Mouse (Mus musculus) limb, embryonic 10.5 days (tissue): ENCODE measurements around the gene Capg. TPM values are rescaled to one million over a fixed set of nuclear protein-coding genes. Genes with fewer than 3 reads are reported as not detected.

ENCODE experiments used
- DNase-seq: peaks from one replicate; pipeline ENCODE4 v3.0.0-alpha.2; 2017; ENCODE audit warnings: low spot score
- H3K27ac ChIP-seq: fragments of 300-500 bp; sonication (generic); 2 replicates; pipeline ENCODE4 v1.5.1; 2016; ENCODE audit warnings: mild to moderate bottlenecking
- H3K27me3 ChIP-seq: fragments of 300-500 bp; sonication (generic); 2 replicates; pipeline ENCODE4 v1.6.1; 2016; ENCODE audit warnings: low read depth, mild to moderate bottlenecking; ENCODE audit not compliant: poor library complexity, severe bottlenecking
- H3K36me3 ChIP-seq: fragments of 300-500 bp; sonication (generic); 2 replicates; pipeline ENCODE4 v1.6.1; 2016; ENCODE audit warnings: mild to moderate bottlenecking, moderate library complexity
- H3K4me1 ChIP-seq: fragments of 300-500 bp; sonication (generic); 2 replicates; pipeline ENCODE4 v1.6.1; 2016
- H3K4me3 ChIP-seq: fragments of 300-500 bp; sonication (generic); 2 replicates; pipeline ENCODE4 v1.5.1; 2016; ENCODE audit warnings: mild to moderate bottlenecking, moderate library complexity
- H3K9me3 ChIP-seq: fragments of 300-500 bp; sonication (generic); replicated peaks from 2 replicates; pipeline ENCODE4 v1.6.1; 2016; ENCODE audit warnings: mild to moderate bottlenecking
- WGBS: fragments of 180-500 bp; shearing (Covaris S2); methylation state at CpG from one replicate; pipeline ENCODE4 v1.1.7; 2016; 5-methylcytosine and 5-hydroxymethylcytosine counted together
- polyA plus RNA-seq: library from polyadenylated mRNA; unstranded; fragments of >200 nt; fragmentation: Nextera tagmentation; extraction: Ambion mirVana; gene quantifications from 2 replicates; pipeline ENCODE4 v1.2.1, GENCODE M21; 2016

Gene Capg
- polyA plus RNA-seq, 1 experiment from 2014 or later, result 23.3 TPM

GRCm38 (mm10) chr6:72560801-72561200 is 16.6 kb downstream of the Capg start:
- Histone ChIP-seq H3K27ac (no peak overlapping the region), H3K9me3 (no peaks in the 10 kb centered on the region), H3K4me1 (peaks cover 30% of the 10 kb centered on the region), H3K36me3 (no peaks in the 10 kb centered on the region), H3K27me3 (no peaks in the 10 kb centered on the region), H3K4me3 (no peak overlapping the region)
- WGBS, result 81% methylated on average over 8 of the region's 8 CpGs
- no peak for DNase-seq

DNA sequence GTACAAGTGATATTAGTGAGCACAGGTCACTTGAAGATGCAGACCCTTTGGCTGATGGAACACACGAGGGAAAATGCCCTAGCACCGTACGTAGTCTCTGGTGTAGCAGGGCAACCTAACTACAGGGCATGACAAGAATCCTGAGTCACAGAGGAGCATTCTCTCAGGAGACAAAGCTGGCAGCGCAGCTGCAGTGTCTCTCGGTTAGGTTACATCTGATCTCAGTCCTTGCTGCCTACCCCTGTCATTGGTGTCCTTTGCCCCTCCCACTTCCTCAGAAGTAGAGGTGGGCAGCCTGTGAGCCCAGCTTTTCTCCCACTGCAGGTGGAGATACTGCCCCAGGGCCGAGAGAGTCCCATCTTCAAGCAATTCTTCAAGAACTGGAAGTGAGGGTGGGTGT is 18.3 kb downstream of the Capg start:
- H3K4me1 ChIP-seq, result peaks cover 36% of the 10 kb centered on the region
- H3K27ac ChIP-seq, result 0 out of 2 replicates have a peak overlapping the region, but pooled peaks have one; percentile 53
- WGBS, result 49% methylated on average over 6 of the region's 6 CpGs
- DNase-seq, result no peak
- H3K4me3 ChIP-seq, result no peak overlapping the region
- no peaks in the 10 kb centered on the region for H3K27me3 ChIP-seq
- H3K9me3 ChIP-seq, result no peaks in the 10 kb centered on the region
- no peaks in the 10 kb centered on the region for H3K36me3 ChIP-seq

- peaks cover 36% of the 10 kb centered on the region for H3K4me1 ChIP-seq
- no peaks in the 10 kb centered on the region for H3K27me3 ChIP-seq
- H3K9me3 ChIP-seq, result no peaks in the 10 kb centered on the region
- peak overlapping the region; percentile 53; the same call in 1 of the 2 replicates for H3K27ac ChIP-seq
- H3K4me3 ChIP-seq, result no peak overlapping the region
- peaks cover 2% of the 10 kb centered on the region; the same call in 1 of the 2 replicates for H3K36me3 ChIP-seq
- WGBS, result 76% methylated on average over 5 of the region's 5 CpGs
- no peak for DNase-seq
Measured at GRCm38 (mm10) chr6:72562894-72563293, 18.7 kb downstream of the Capg start.

DNA sequence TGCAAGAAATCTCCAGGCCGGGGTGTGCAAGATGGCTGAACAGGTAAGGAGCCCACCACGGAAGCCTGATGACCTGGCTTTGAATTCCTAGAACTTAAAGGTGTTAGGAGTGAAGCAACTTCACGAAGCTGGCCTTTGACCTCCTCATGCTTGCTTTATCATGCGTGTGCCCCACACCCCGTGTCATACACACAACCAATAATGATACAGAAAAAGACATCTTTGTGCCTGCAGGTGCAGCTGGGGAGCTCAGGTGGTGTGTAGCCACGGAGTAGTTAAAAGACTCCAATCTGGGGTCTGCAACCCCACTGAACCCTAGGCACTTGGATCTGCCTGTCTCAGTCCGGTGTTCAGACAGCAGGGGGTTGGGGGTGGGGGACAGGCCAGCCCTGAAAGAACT is 21.3 kb downstream of the Capg start:
- H3K27me3 ChIP-seq, result no peaks in the 10 kb centered on the region
- 82% methylated on average over 7 of the region's 7 CpGs for WGBS
- no peaks in the 10 kb centered on the region for H3K9me3 ChIP-seq
- H3K36me3 ChIP-seq, result peaks cover 6% of the 10 kb centered on the region; the same call in 1 of the 2 replicates
- H3K27ac ChIP-seq, result no peak overlapping the region
- peaks cover 36% of the 10 kb centered on the region for H3K4me1 ChIP-seq
- no peak for DNase-seq
- H3K4me3 ChIP-seq, result no peak overlapping the region

- Histone ChIP-seq H3K9me3 (no peaks in the 10 kb centered on the region), H3K27ac (no peak overlapping the region), H3K27me3 (no peaks in the 10 kb centered on the region), H3K4me3 (no peak overlapping the region), H3K4me1 (peaks cover 36% of the 10 kb centered on the region), H3K36me3 (peaks cover 6% of the 10 kb centered on the region; the same call in 1 of the 2 replicates)
- 4% methylated on average over 4 of the region's 4 CpGs for WGBS
- peak; percentile 87 for DNase-seq
Measured at GRCm38 (mm10) chr6:72566044-72566443, 21.9 kb downstream of the Capg start.

DNA sequence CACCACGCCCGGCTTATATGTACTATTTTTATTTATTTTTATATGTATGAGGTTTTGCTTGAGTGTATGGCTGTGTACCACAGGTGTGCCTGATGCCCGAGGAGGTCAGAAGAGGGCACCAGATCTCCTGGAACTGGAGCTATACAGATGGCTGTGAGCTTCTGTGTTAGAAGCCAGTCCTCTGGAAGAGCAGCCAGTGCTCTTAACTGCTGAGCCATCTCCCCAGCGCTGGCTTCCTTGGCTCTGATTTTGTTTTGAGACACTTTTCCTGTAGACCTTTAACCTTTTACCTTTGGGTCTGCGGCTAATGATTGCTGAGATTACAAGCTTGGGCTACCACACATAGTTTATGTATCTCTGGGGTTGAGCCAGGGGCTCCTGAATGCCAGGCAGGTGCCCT is 23.3 kb downstream of the Capg start:
- H3K4me1 ChIP-seq, result peaks cover 33% of the 10 kb centered on the region
- 85% methylated on average over 5 of the region's 5 CpGs for WGBS
- H3K27ac ChIP-seq, result no peak overlapping the region
- DNase-seq, result no peak
- no peak overlapping the region for H3K4me3 ChIP-seq
- no peaks in the 10 kb centered on the region for H3K27me3 ChIP-seq
- H3K9me3 ChIP-seq, result no peaks in the 10 kb centered on the region
- H3K36me3 ChIP-seq, result peaks cover 6% of the 10 kb centered on the region; the same call in 1 of the 2 replicates

GRCm38 (mm10) chr6:72568736-72569135 is 24.5 kb downstream of the Capg start:
- no peak overlapping the region for H3K4me3 ChIP-seq
- no peaks in the 10 kb centered on the region for H3K27me3 ChIP-seq
- no peak overlapping the region for H3K27ac ChIP-seq
- no peaks in the 10 kb centered on the region for H3K9me3 ChIP-seq
- DNase-seq, result no peak
- peaks cover 14% of the 10 kb centered on the region for H3K36me3 ChIP-seq
- 89% methylated on average over 10 of the region's 10 CpGs for whole genome bisulfite sequencing
- H3K4me1 ChIP-seq, result peaks cover 21% of the 10 kb centered on the region

DNA sequence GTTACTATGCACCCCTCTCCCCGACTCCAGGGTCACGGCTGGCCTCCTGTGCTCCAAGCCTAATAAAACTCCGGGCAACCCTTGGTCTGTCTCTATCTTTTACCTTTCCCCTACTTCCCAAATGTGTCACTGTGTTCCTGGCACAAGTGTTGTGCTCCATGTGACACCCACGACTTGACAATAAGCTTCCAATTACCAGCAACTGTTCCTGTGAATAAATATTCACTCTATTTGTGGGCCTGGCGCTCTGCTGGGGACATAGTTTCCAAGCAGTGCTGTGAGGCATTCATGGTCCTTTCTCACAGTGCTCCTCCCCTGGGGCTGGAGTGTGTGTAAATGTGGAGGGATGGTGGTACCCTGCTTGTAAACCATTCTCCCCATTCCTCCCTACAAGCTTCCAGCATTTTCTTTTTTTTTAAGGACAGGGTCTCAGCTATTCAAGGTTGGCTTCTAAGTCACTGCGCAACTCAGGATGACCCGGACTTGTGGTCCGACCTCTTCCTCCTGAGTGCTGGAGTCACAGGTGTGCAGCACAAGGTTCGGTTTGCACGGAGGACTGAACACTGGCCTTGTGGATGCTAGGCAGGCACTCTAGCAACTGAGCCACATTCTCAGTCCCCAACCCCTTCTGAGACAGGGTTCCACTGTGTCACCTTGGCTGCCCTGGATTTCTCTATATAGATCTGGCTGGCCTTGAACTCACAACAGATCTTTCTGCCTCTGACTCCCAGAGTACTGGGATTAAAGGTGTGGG is 26.6 kb downstream of the Capg start:
- Histone ChIP-seq H3K27me3 (no peaks in the 10 kb centered on the region), H3K9me3 (no peaks in the 10 kb centered on the region), H3K4me3 (no peak overlapping the region), H3K36me3 (peaks cover 16% of the 10 kb centered on the region), H3K27ac (no peak overlapping the region), H3K4me1 (peaks cover 6% of the 10 kb centered on the region)
- WGBS, result 84% methylated on average over 10 of the region's 10 CpGs
- no peak for DNase-seq

DNA sequence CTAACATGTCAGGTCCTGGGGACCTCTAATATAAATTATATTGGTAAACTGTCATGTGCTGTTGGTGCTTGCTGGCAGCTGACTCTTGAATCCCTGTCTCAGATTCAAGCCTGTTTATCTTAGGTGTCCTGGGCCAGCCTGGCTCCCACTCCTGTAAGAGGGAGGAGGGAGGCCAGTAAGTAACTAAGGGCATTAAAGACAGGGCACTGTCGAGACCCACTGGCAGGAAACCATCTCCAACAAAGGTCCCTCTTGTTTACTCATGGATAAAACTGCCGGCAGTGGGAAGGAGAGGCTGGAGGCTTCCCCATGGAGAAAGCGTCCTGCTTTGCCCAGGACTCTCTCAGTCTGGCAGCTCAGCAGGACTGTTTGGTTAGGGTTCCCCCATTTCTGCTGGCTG is 27.6 kb downstream of the Capg start:
- Histone ChIP-seq H3K4me1 (no peaks in the 10 kb centered on the region), H3K27ac (no peak overlapping the region), H3K9me3 (no peaks in the 10 kb centered on the region), H3K27me3 (no peaks in the 10 kb centered on the region), H3K4me3 (no peak overlapping the region), H3K36me3 (peaks cover 16% of the 10 kb centered on the region)
- 52% methylated on average over 3 of the region's 3 CpGs for WGBS
- no peak for DNase-seq

DNA sequence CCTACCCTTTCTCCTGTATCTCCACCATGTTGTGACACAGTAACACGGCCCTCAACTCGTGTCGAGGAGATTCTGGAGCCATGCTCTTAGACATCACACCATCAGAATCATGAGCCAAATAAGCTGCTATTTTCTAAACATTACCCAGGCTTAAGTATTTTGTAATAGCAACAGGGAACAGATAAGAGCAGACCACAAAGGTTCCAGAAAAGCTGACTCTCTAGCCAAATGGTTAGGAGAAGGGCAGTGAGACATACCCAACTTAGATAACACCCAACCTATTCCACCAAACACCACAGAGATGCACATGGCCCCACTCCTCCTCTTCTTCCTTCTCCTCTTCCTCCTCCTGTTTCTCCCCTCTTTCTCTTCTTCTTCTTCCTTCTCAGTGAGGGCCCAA is 31.9 kb downstream of the Capg start:
- Histone ChIP-seq H3K9me3 (no peaks in the 10 kb centered on the region), H3K36me3 (peaks cover 14% of the 10 kb centered on the region), H3K27me3 (no peaks in the 10 kb centered on the region), H3K27ac (no peak overlapping the region), H3K4me3 (no peak overlapping the region), H3K4me1 (no peaks in the 10 kb centered on the region)
- 97% methylated on average over 3 of the region's 3 CpGs for WGBS
- no peak for DNase-seq

DNA sequence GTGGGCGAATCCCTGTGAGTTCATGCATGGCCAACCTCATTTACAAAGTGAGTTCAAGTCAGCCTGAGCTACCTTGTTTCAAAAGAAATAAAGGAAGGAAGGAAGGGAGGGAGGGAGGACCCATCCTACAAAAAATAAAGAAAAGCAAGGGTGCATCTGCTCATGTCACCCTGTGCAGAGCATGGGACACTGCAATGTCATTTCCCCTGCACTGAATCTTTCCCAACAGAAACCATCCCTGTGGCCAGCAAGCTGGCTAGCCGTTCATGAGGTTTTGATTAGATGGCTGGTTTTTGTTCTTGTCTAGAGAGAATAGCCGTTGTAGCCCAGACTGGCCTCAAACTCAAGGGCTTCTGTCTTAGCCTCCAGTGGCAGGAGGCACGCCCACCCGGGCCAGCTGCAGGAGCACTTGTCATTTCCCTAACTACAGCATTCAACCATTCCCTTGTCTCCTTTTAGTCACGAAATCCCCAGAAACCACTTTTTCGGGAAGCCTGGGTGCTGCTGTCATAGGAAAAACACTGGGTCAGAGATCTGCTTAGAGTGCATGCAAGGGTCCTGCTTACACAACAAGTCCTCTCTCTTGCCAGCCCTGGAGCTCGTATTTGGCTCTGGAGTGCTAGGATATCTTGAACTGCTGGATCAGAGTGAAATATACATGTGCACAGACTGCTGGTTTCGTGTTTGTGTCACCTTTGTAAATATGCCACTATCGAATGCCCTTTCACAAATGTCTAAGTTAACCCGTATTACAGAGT is 37.6 kb downstream of the Capg start:
- H3K27me3 ChIP-seq, result no peaks in the 10 kb centered on the region
- 77% methylated on average over 11 of the region's 11 CpGs for whole genome bisulfite sequencing
- H3K9me3 ChIP-seq, result no peaks in the 10 kb centered on the region
- no peak overlapping the region for H3K4me3 ChIP-seq
- peaks cover 14% of the 10 kb centered on the region for H3K36me3 ChIP-seq
- H3K4me1 ChIP-seq, result peaks cover 6% of the 10 kb centered on the region; the same call in 1 of the 2 replicates
- H3K27ac ChIP-seq, result no peak overlapping the region
- DNase-seq, result no peak

- no peak overlapping the region for H3K27ac ChIP-seq
- no peaks in the 10 kb centered on the region for H3K27me3 ChIP-seq
- peaks cover 6% of the 10 kb centered on the region; the same call in 1 of the 2 replicates for H3K4me1 ChIP-seq
- H3K36me3 ChIP-seq, result peaks cover 15% of the 10 kb centered on the region; the same call in 1 of the 2 replicates
- H3K4me3 ChIP-seq, result no peak overlapping the region
- no peak for DNase-seq
- 86% methylated on average over 4 of the region's 4 CpGs for WGBS
- H3K9me3 ChIP-seq, result no peaks in the 10 kb centered on the region
Measured at GRCm38 (mm10) chr6:72583211-72583839, 39.1 kb downstream of the Capg start.

DNA sequence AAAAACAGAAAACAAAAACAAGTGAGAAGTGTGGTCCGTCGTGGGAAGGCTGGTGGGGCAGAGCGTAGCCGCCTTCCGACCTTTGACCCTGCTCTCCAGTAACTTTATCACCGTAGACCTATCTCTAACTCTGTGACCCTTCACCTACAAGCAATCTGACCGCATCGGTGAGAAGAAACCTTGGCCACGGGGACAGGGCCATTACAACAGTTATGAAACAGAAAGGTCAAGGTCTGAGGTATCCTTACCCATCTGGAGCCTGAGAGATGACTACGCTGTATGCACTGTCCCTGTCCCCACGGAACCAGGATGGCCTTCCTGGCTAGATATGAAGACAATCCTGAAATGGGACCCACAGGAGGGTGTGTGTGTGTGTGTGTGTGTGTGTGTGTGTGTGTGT is 40.0 kb downstream of the Capg start:
- H3K36me3 ChIP-seq, result peaks cover 15% of the 10 kb centered on the region; the same call in 1 of the 2 replicates
- no peaks in the 10 kb centered on the region for H3K27me3 ChIP-seq
- H3K4me1 ChIP-seq, result peaks cover 6% of the 10 kb centered on the region; the same call in 1 of the 2 replicates
- no peak overlapping the region for H3K27ac ChIP-seq
- no peak overlapping the region for H3K4me3 ChIP-seq
- no peaks in the 10 kb centered on the region for H3K9me3 ChIP-seq
- 80% methylated on average over 11 of the region's 11 CpGs for WGBS
- DNase-seq, result no peak
